Mouse (Mus musculus): ENCODE results near the gene Acsm3.

DNA sequence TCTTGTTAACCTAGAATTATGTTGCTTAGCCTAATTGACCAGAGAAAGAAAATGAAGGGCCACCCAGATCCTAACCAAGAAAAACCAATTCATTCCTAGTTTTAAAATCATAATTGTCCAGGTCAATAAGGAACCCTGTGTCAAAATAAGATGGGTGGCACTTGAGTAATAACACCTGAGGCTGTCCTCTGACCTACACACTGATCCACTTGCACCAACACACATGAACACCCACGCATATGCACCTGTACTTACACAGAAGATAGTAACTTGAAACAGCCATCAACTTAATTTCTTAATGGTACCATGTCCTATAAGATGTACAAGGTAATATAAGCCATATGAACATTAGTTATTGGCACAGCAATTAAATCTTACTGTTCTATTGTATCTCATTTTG, 7.0 kb upstream of the Acsm3 start:
- TF ChIP-seq CTCF (IDR thresholded peaks at IDR 0.05; ENCODE audit: control insufficient read depth, insufficient read depth, insufficient read length) (no peak), USF1 (IDR thresholded peaks at IDR 0.05; ENCODE audit: low read depth) (no peak)
